Comparison of ENCODE assay signal across 19 mouse cellular contexts in the genomic region with DNA sequence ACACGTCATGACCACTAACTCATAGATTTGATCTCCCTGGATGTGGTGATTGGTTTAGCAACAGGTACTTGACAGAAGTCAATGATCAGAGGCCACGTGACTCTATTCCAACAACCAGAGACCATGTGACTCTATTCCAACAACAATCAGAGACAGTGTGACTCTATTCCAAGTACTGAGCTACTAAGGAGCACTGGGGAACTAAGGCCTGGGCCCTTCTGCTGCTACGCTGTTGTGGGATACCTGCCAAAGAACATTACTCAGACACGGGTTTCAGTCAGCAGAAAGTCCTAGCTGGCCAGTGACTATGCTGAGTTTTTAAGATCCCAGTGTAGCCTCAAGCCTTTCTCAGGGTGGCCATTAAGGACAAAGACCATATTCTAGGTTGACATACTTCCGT.
DNase-seq lines count a peak whose midpoint lies in the region; TF ChIP-seq lines count a peak whose summit lies in the region.
"Had no signal": no experiment of that assay in that cellular context is flagged by ENCODE, and none has a peak within 500 bp of the region (broad histone marks: within the 10 kb centered on the region; RNA-seq: fewer than 3 reads in every experiment).

No protein-coding gene starts in this region.

- H3K4me1 ChIP-seq in MEL (ENCODE audit: control insufficient read depth in 1 of 2, insufficient read depth in 2 of 2, low read length in 2 of 2): 0 out of 4 replicates have a peak, but pooled peaks cover 0 to 8% of the 10 kb centered on the region in 2 experiments

- peak; percentile 50 for DNase-seq in cerebellum, adult 9-10 months
- DNase-seq in cerebellum, adult 11 months: no peak
- DNase-seq in MEL (ENCODE audit: low read depth, low spot score): no peak
- peak; percentile 32 for DNase-seq in Muller cell, postnatal 12 days (ENCODE audit: inconsistent ontology term)
- peak; percentile 38 for DNase-seq in fibroblast of lung, adult 2 months (ENCODE audit: low read depth)
- no peak for DNase-seq in embryo, embryonic 9.5 days (ENCODE audit: extremely low spot score)
- DNase-seq: adrenal gland, postnatal 10 days; forebrain, postnatal 0 days; gastrocnemius, adult 2 months; gastrocnemius, postnatal 25 days; kidney, adult 2 months had no signal

- TF ChIP-seq POLR2A in MEL (IDR thresholded peaks at IDR 0.05; ENCODE audit: control insufficient read depth in 1 of 2, insufficient read depth in 1 of 2, low read depth in 1 of 2, low read length in 2 of 2, poor library complexity in 1 of 2): no peak

- peaks cover 0 to 3% of the 10 kb centered on the region in 2 experiments; a peak in 1 of 4 replicates for H3K36me3 ChIP-seq in MEL (ENCODE audit: control insufficient read depth in 1 of 2, insufficient read depth in 2 of 2, low read length in 2 of 2)
- H3K36me3 ChIP-seq: embryonic facial prominence, embryonic 13.5 days; G1E; heart, embryonic 10.5 days; hindbrain, embryonic 10.5 days; intestine, embryonic 15.5 days; kidney, embryonic 15.5 days had no signal

- no peak overlapping the region for H3K4me3 ChIP-seq in MEL (ENCODE audit: control insufficient read depth in 1 of 2, insufficient read depth in 1 of 2, low read depth in 2 of 2, low read length in 2 of 2)
- H3K4me3 ChIP-seq: embryonic facial prominence, embryonic 13.5 days; forebrain, embryonic 13.5 days; gastrocnemius, adult 2 months; heart, embryonic 10.5 days; hindbrain, embryonic 10.5 days; intestine, embryonic 15.5 days; kidney, embryonic 15.5 days had no signal

- TF ChIP-seq CTCF in MEL (IDR thresholded peaks at IDR 0.05 in 2 of 3, conservative IDR thresholded peaks at IDR 0.05 in 1 of 3; ENCODE audit: control insufficient read depth in 1 of 3, insufficient read depth in 1 of 3, low read depth in 2 of 3, low read length in 3 of 3, poor library complexity in 1 of 3, severe bottlenecking in 1 of 3): no peak

- no peaks in the 10 kb centered on the region for H3K79me2 ChIP-seq in MEL (ENCODE audit: control insufficient read depth, insufficient read depth, low read length, poor library complexity)

- no peak for TF ChIP-seq EP300 in MEL (IDR thresholded peaks at IDR 0.05; ENCODE audit: low read depth in 1 of 2, low read length in 2 of 2)

- no peaks in the 10 kb centered on the region; a peak in 1 of 4 replicates for H3K27me3 ChIP-seq in MEL (ENCODE audit: control insufficient read depth in 1 of 2, insufficient read depth in 2 of 2, low read length in 2 of 2)
- H3K27me3 ChIP-seq: intestine, embryonic 15.5 days had no signal

- no peak for TF ChIP-seq RAD21 in MEL (IDR thresholded peaks at IDR 0.05; ENCODE audit: low read depth, low read length)

- no peak overlapping the region for H3K9ac ChIP-seq in MEL (ENCODE audit: control insufficient read depth, low read depth, low read length, poor library complexity, severe bottlenecking)
- H3K9ac ChIP-seq: embryonic facial prominence, embryonic 13.5 days; forebrain, embryonic 13.5 days; forebrain, postnatal 0 days; hindbrain, embryonic 14.5 days; intestine, embryonic 15.5 days; kidney, embryonic 15.5 days had no signal

- H3K9me3 ChIP-seq in MEL (replicated peaks; ENCODE audit: insufficient read depth, low read length): no peaks in the 10 kb centered on the region
- H3K9me3 ChIP-seq: embryonic facial prominence, embryonic 13.5 days; forebrain, embryonic 13.5 days; G1E; heart, embryonic 10.5 days; hindbrain, embryonic 10.5 days; intestine, embryonic 15.5 days; kidney, embryonic 15.5 days had no signal

- no peak overlapping the region for H3K27ac ChIP-seq in MEL (ENCODE audit: control insufficient read depth, low read depth, low read length)
- H3K27ac ChIP-seq: embryonic facial prominence, embryonic 13.5 days; forebrain, embryonic 13.5 days; gastrocnemius, adult 2 months; heart, embryonic 10.5 days; hindbrain, embryonic 10.5 days; hindbrain, embryonic 14.5 days; intestine, embryonic 15.5 days; kidney, embryonic 15.5 days had no signal

TF ChIP-seq in MEL, 35 proteins besides CTCF, POLR2A, EP300 and RAD21:
- TF ChIP-seq MAX (IDR thresholded peaks at IDR 0.05; ENCODE audit: low read length) (0 out of 2 replicates have a peak, but pooled peaks have one; percentile 20), E2F4 (IDR thresholded peaks at IDR 0.05; ENCODE audit: borderline replicate concordance, low read depth, low read length) (no peak), USF1 (IDR thresholded peaks at IDR 0.05; ENCODE audit: low read depth, low read length) (peak; percentile 28; the same call in 1 of the 2 replicates)

Comparison
In these comparisons a context has a peak if more than half of its experiments do, and no peak if none do; other contexts are left out.
1. DNase-seq: peak in cerebellum, adult 9-10 months (single experiment), Muller cell, postnatal 12 days (single experiment) and fibroblast of lung, adult 2 months (single experiment); none in cerebellum, adult 11 months (single experiment), MEL (single experiment) and embryo, embryonic 9.5 days (single experiment).